Mouse (Mus musculus) heart, embryonic 14.5 days (tissue): ENCODE results near the gene Gm10300. TPM values are rescaled to one million over a fixed set of nuclear protein-coding genes. Genes with fewer than 3 reads are reported as not detected.

Experiments used
- ATAC-seq: fragments of 200-750 bp; cut with Nextera tagmentation; 2 replicates; pipeline ENCODE4 v1.8.0; 2017; ENCODE audit warnings: low read depth, moderate TSS enrichment; ENCODE audit not compliant: insufficient number of reproducible peaks, insufficient read depth, low FRiP score
- H3K27ac ChIP-seq, 2 experiments: fragments of 200-500 bp in 1 of 2; fragments of 300-500 bp in 1 of 2; sonication (generic) in 1 of 2; replicated peaks in 1 of 2; 2 replicates each; pipeline ENCODE4 v1.5.1; 2012 to 2014; ENCODE audit warnings: low read depth in 2 of 2, low read length in 2 of 2, control low read depth in 1 of 2, mild to moderate bottlenecking in 1 of 2, mixed read lengths in 1 of 2; ENCODE audit not compliant: control insufficient read depth in 1 of 2, insufficient read depth in 1 of 2
- H3K27me3 ChIP-seq: fragments of 300-500 bp; sonication (generic); 2 replicates; pipeline ENCODE4 v1.6.1; 2014; ENCODE audit warnings: mild to moderate bottlenecking, low read length, control low read depth; ENCODE audit not compliant: control insufficient read depth, insufficient read depth
- H3K36me3 ChIP-seq: fragments of 300-500 bp; sonication (generic); 2 replicates; pipeline ENCODE4 v1.6.1; 2014; ENCODE audit warnings: mild to moderate bottlenecking, control low read depth, low read length, mixed read lengths; ENCODE audit not compliant: control insufficient read depth, insufficient read depth
- H3K4me1 ChIP-seq, 2 experiments: fragments of 200-500 bp in 1 of 2; fragments of 300-500 bp in 1 of 2; sonication (generic) in 1 of 2; 2 replicates each; pipeline ENCODE4 v1.6.1; 2012 to 2014; ENCODE audit warnings: low read length in 2 of 2, control low read depth in 1 of 2, mixed read lengths in 1 of 2; ENCODE audit not compliant: control insufficient read depth in 2 of 2, insufficient read depth in 2 of 2
- H3K4me2 ChIP-seq: fragments of 300-500 bp; sonication (generic); 2 replicates; pipeline ENCODE4 v1.6.1; 2014; ENCODE audit warnings: mild to moderate bottlenecking, low read length
- H3K4me3 ChIP-seq, 2 experiments: fragments of 200-500 bp in 1 of 2; fragments of 300-500 bp in 1 of 2; sonication (generic) in 1 of 2; 2 replicates each; pipeline ENCODE4 v1.5.1; 2012 to 2014; ENCODE audit warnings: low read length in 2 of 2, mild to moderate bottlenecking in 2 of 2, control low read depth in 1 of 2, low read depth in 1 of 2, moderate library complexity in 1 of 2; ENCODE audit not compliant: control insufficient read depth in 1 of 2, insufficient read depth in 1 of 2
- H3K9ac ChIP-seq: fragments of 300-500 bp; sonication (generic); 2 replicates; pipeline ENCODE4 v1.6.1; 2014; ENCODE audit warnings: mild to moderate bottlenecking, low read length
- H3K9me3 ChIP-seq: fragments of 300-500 bp; sonication (generic); 2 replicates; pipeline ENCODE4 v1.6.1; 2016; ENCODE audit warnings: low read length, control low read depth; ENCODE audit not compliant: control insufficient read depth
- WGBS: fragments of 180-500 bp; shearing (Covaris S2); extraction: QIAGEN DNeasy Blood & Tissue Kit; methylation state at CpG from one replicate; pipeline ENCODE4 v1.1.7; 2014; 5-methylcytosine and 5-hydroxymethylcytosine counted together
- polyA plus RNA-seq: library from polyadenylated mRNA; unstranded; fragments of >200 nt; fragmentation: Nextera tagmentation; extraction: Ambion mirVana; gene quantifications from 2 replicates; pipeline ENCODE4 v1.2.1, GENCODE M21; 2014

The Gm10300 gene
- polyA plus RNA-seq = 0.20 TPM in 2 replicates

DNA sequence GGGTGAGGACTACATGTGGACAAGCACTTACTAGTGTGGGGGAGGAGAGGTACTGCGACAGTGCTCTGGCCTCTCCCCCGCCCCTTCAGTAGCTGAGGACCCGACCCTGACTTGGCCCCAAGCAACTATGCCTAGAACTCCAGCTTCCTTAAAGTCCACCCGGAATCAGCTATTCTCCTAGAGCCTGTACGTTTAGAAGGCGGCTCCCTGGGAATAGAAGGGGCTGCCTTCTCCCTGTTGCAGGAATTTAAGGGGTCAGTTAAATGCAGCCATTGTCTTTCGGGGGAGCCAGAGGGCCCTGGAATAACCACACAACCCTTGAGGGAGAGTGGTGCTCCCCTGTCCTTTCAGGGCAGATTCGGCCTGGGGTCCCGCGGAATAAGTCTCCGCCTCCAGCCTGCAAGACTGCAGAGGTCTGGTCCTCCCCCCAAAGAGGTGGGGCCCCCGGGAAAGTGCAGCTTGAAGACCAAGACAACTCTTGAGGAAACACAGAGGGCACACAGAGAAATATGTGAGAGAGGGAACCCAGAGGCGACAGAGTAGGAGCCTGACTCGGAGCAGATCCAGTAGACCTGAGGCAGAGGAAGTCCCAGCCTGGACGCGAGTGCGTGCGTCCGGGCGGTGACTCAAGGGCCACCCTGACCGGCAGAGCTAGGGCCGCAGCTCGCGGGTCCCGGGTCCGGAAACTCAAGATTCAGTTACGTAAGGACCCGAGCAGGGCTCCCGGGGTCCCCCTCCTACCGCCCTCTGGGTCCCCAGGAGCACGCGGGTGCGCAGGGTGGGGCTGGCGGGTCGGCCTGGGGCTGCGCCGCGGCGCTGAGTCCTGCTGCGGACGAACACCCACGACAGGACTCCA is at the start of gene Gm10300:
TSS of gene Gm10300 (plus strand) at position 621 of the 856 bp plus-strand sequence.
- Histone ChIP-seq H3K4me3 (peak within 1 kb of the TSS; percentile 64 to 79), H3K36me3 (peaks cover 5% of the 10 kb centered on the region; the same call in 1 of the 2 replicates), H3K9me3 (no peaks in the 10 kb centered on the region), H3K4me2 (peak within 1 kb of the TSS; percentile 90), H3K27me3 (no peaks in the 10 kb centered on the region), H3K9ac (peak within 1 kb of the TSS; percentile 85), H3K27ac (peak within 1 kb of the TSS; percentile 66 to 84), H3K4me1 (peaks cover 20 to 47% of the 10 kb centered on the region in 2 experiments)
- peak; percentile 29; the same call in 1 of the 2 replicates for ATAC-seq
- WGBS = under 1% methylated on average over 42 of the region's 42 CpGs

DNA sequence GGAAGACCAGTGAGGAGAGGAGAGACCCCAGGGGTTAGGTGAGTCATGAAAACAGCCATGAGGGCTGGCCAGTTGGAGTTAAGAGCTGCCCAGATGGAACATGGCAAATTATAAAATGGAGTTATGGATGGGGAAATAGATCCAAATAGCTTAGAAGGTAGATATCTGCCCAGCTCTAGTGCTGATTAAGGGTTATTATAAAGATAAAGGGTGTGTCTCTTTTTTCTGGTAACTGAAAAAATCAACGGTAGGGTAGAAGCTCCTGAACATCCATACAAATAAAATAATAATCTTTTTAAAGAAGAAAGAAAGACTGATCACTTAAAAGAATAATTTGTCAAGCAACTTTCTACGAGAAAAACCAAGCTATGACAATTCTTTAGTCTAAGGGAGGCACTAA is 49.2 kb upstream of the Gm10300 start:
- Histone ChIP-seq H3K4me3 (no peak overlapping the region), H3K9me3 (no peaks in the 10 kb centered on the region), H3K27me3 (no peaks in the 10 kb centered on the region), H3K9ac (no peak overlapping the region), H3K4me2 (no peak overlapping the region), H3K4me1 (peaks cover 2 to 20% of the 10 kb centered on the region in 2 experiments; a peak in 3 of 4 replicates), H3K27ac (no peak overlapping the region), H3K36me3 (no peaks in the 10 kb centered on the region)
- 69% methylated on average over 2 of the region's 2 CpGs for WGBS
- no peak for ATAC-seq

DNA sequence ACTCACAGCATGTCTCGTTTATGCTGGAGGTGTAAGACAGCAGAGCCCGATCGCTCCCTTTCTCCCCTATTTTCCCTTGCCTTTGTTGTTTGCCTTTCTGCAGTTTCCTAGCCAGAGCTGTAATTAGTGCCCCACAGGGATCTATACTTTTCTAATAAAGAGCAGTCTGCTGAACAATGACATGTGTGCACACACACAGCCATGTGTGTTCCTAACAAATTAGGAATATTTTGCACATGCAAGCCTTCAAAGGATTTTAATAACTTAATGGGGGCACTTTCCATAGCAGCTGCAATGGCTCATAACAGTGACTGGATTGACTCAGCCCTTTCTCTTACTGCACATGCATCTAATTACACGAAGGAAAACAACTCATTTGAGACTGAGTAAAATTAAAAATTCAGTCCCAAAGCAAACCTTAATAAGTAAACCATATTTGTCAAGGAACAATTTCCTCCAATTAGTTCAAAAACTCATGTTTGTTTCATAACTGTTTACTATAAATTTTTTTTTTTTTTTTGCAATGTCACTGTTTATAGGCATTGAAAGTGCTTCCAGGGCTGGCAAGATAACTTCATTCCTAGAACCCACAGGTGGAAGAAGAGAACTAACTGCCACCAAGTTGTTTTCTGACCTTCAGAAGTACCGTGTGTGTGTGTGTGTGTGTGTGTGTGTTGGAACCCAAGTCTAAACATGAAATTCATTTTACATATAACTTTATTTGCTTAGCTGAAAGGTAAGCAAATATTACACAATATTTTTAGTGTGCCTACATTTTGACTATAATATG is 48.6 kb upstream of the Gm10300 start:
- Histone ChIP-seq H3K4me3 (no peak overlapping the region), H3K4me1 (peaks cover 5 to 21% of the 10 kb centered on the region in 2 experiments), H3K27me3 (no peaks in the 10 kb centered on the region), H3K9ac (no peak overlapping the region), H3K4me2 (no peak overlapping the region), H3K27ac (no peak overlapping the region), H3K9me3 (no peaks in the 10 kb centered on the region), H3K36me3 (no peaks in the 10 kb centered on the region)
- WGBS = 64% methylated on average over 5 of the region's 5 CpGs
- no peak for ATAC-seq

DNA sequence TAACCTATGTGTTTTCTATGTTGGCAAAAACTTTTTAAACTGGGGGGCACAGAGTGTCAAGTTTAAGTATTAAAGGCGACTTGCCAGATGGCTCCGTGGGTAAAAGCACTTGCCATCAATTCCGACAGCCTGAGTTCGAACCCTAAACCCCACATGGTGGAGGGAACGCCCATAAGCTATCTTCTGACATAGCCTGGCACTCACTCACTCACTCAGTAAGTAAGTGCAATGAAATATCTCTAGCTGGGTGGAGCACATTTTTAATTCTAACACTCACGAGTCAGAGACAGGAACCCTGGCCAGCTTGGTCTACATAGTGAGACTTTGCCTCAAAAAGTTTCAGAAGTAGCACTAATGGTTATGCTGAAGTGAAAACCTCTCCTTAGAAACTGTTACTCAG is 47.3 kb upstream of the Gm10300 start:
- peaks cover 5 to 25% of the 10 kb centered on the region in 2 experiments for H3K4me1 ChIP-seq
- 86% methylated on average over 6 of the region's 6 CpGs for WGBS
- H3K9ac ChIP-seq = no peak overlapping the region
- H3K27ac ChIP-seq = no peak overlapping the region
- H3K27me3 ChIP-seq = no peaks in the 10 kb centered on the region
- no peaks in the 10 kb centered on the region for H3K36me3 ChIP-seq
- H3K9me3 ChIP-seq = no peaks in the 10 kb centered on the region
- ATAC-seq = no peak
- H3K4me2 ChIP-seq = no peak overlapping the region
- no peak overlapping the region for H3K4me3 ChIP-seq

DNA sequence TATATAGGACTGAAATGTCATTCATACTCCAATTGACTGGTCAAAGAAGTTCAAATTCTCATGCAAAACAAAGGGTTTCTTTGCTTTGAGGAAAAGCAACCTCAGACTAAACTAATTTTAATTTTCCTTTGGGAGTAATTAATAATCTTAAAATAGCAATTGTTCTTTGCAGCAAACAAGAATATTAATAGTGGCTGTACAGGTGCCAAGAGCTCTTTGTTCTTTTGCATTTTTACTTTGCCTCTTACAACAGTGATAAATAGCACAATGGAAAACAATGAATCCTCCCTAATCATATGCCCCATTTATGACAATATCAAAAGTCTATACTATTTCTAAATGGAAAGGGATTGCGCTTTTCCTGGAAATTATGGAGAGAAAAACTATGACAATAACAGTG is 46.7 kb upstream of the Gm10300 start:
- H3K4me1 ChIP-seq = peaks cover 5 to 25% of the 10 kb centered on the region in 2 experiments
- H3K27me3 ChIP-seq = no peaks in the 10 kb centered on the region
- no peak overlapping the region for H3K4me3 ChIP-seq
- ATAC-seq = no peak
- H3K9ac ChIP-seq = no peak overlapping the region
- H3K27ac ChIP-seq = no peak overlapping the region
- WGBS = 92% methylated on average over 1 of the region's 1 CpGs
- H3K36me3 ChIP-seq = no peaks in the 10 kb centered on the region
- no peak overlapping the region for H3K4me2 ChIP-seq
- no peaks in the 10 kb centered on the region for H3K9me3 ChIP-seq

DNA sequence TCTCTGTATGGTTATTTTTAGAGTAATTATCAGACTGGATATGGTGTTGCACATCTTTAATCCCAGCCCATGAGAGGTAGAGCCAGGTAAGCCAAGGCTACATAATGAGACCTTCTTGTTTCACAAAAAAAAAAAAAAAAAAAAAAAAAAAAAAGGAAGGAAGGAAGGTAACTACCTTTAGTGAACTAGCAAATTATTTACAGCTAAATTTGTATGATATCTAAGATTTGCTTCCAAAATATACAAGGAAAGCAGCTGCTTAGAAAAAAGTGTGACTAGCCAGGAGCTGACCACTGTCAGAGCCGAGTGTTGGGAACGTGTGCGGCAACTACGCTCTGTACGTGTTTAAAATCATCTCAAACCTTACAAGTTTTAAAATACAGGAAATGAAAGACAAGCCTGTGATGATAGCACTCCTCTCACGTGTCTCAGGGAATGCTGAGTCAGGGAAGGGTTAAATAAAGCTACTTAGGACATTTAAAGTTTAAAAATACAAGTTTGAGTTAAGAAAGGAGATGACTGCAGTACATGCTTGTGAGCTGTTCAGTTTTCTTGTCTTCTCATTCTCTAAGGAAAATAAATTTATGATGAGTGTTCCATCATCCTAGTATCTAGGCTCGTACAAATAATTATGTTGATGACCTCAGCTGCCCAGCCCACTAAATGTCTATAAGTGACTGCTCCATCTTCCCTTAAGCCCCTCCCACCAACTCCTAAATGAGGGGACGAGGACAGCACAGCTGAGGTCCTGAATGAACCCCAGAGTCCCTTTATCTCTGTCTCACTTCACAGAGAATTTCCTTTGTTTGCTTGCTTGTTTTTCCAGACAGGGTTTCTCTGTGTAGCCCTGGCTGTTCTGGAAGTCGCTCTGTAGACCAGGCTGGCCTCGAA is 44.4 kb upstream of the Gm10300 start:
- H3K36me3 ChIP-seq = no peaks in the 10 kb centered on the region
- no peak overlapping the region for H3K9ac ChIP-seq
- H3K4me2 ChIP-seq = 0 out of 2 replicates have a peak overlapping the region, but pooled peaks have one; percentile 5
- H3K4me3 ChIP-seq = no peak overlapping the region
- no peaks in the 10 kb centered on the region for H3K27me3 ChIP-seq
- no peak overlapping the region for H3K27ac ChIP-seq
- H3K4me1 ChIP-seq = peaks cover 5 to 25% of the 10 kb centered on the region in 2 experiments
- ATAC-seq = no peak
- 42% methylated on average over 10 of the region's 10 CpGs for WGBS
- H3K9me3 ChIP-seq = no peaks in the 10 kb centered on the region

DNA sequence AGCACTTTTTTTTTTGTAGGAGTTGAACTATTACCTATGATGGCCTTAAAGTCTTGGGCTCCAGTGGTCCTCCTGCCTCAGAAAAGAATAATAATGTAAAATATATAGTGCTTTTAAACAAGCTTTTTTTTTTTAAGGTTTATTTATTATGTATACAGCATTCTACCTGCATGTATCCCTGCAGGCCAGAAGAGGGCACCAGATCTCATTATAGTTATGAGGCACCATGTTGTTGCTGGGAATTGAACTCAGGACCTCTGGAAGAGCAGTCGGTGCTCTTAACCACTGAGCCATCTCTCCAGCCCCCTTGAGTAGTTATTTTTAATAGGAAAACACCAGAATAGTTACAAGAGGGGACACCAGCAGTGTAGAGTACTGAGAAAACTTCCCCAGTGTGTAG is 41.3 kb upstream of the Gm10300 start:
- 92% methylated on average over 1 of the region's 1 CpGs for WGBS
- no peaks in the 10 kb centered on the region for H3K36me3 ChIP-seq
- peaks cover 10 to 26% of the 10 kb centered on the region in 2 experiments for H3K4me1 ChIP-seq
- H3K9ac ChIP-seq = no peak overlapping the region
- no peak overlapping the region for H3K4me3 ChIP-seq
- no peak for ATAC-seq
- H3K27ac ChIP-seq = no peak overlapping the region
- no peak overlapping the region for H3K4me2 ChIP-seq
- no peaks in the 10 kb centered on the region for H3K27me3 ChIP-seq
- H3K9me3 ChIP-seq = no peaks in the 10 kb centered on the region
